Mouse (Mus musculus) bone marrow, adult 2 months (tissue): ENCODE measurements around the gene Mcts2.

ENCODE experiments used
- CTCF ChIP-seq: fragments of 200-500 bp; IDR thresholded peaks from 2 replicates; pipeline ENCODE4 v1.5.1; 2011; ENCODE audit warnings: low read length, control low read depth; ENCODE audit not compliant: control insufficient read depth, insufficient read depth
- POLR2A ChIP-seq: fragments of 200-500 bp; IDR thresholded peaks from 2 replicates; pipeline ENCODE4 v1.6.1; 2011; ENCODE audit warnings: low read depth, mild to moderate bottlenecking, control low read depth, low read length, borderline replicate concordance; ENCODE audit not compliant: control insufficient read depth

GRCm38 (mm10) chr2:152704256-152704605 is 17.4 kb downstream of the Mcts2 start:
- TF ChIP-seq POLR2A (no peak), CTCF (no peak)
